In the genomic region with DNA sequence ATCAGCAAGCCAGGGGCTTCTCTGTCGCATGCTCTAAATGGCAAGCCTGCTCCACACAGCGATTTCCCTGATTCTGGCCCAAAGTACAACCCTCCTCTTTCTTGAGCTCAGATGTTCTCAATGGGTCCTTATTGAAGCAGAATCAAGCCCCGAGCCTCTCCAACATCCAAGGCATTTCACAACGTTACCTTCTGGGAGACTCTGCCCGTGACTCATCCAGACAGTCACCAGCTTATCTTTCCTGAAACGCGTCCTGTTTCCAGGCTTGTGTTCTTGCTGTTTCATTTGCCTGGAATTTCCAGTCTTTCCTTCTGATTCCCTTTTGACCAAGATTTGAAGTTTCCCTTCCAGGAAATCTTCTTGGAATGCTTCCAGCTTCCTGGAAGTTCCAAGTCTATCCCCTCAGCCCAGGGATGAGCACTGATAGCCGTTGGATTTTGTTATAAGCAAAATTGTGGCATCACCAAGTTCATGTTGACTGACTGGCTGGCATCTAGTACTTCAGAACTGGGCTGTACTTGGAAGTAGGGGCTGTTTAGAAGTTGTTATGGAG, we compare ENCODE assay signal across 9 mouse cellular contexts. TPM values are rescaled to one million over a fixed set of nuclear protein-coding genes. Genes with fewer than 3 reads are reported as not detected.
DNase-seq lines count a peak whose midpoint lies in the region; ATAC-seq and TF ChIP-seq lines count a peak whose summit lies in the region.
"Had no signal": no experiment of that assay in that cellular context is flagged by ENCODE, and none has a peak within 500 bp of the region (broad histone marks: within the 10 kb centered on the region; RNA-seq: fewer than 3 reads in every experiment).

No protein-coding gene starts in this region.

- peak; percentile 84 for TF ChIP-seq EP300 in lung, postnatal 0 days (IDR thresholded peaks at IDR 0.05)

- no peak for DNase-seq in lung, postnatal 4 days
- DNase-seq in hindbrain, embryonic 11.5 days (ENCODE audit: low spot score): no peak
- DNase-seq in lung, postnatal 0 days (ENCODE audit: low spot score): peak; percentile 64
- DNase-seq in spleen, adult 18-20 months: no peak
- no peak for DNase-seq in thymus, adult 18-20 months

- no peaks in the 10 kb centered on the region for H3K27me3 ChIP-seq in lung, embryonic 15.5 days
- no peaks in the 10 kb centered on the region for H3K27me3 ChIP-seq in embryonic facial prominence, embryonic 12.5 days
- no peaks in the 10 kb centered on the region for H3K27me3 ChIP-seq in hindbrain, embryonic 11.5 days (ENCODE audit: control insufficient read depth, insufficient read depth, low read length)
- no peaks in the 10 kb centered on the region for H3K27me3 ChIP-seq in lung, postnatal 0 days (replicated peaks; ENCODE audit: insufficient read depth, low read length)

- WGBS in lung, embryonic 15.5 days: 11% methylated on average over 8 of the region's 8 CpGs
- WGBS in embryonic facial prominence, embryonic 12.5 days: 36% methylated on average over 8 of the region's 8 CpGs
- 44% methylated on average over 8 of the region's 8 CpGs for WGBS in hindbrain, embryonic 11.5 days
- 15% methylated on average over 8 of the region's 8 CpGs for WGBS in lung, postnatal 0 days

- no peaks in the 10 kb centered on the region for H3K9me3 ChIP-seq in lung, embryonic 15.5 days
- H3K9me3 ChIP-seq in embryonic facial prominence, embryonic 12.5 days: no peaks in the 10 kb centered on the region
- H3K9me3 ChIP-seq in hindbrain, embryonic 11.5 days (ENCODE audit: control insufficient read depth, low read length): no peaks in the 10 kb centered on the region
- no peaks in the 10 kb centered on the region for H3K9me3 ChIP-seq in lung, postnatal 0 days (ENCODE audit: low read length)

- H3K4me2 ChIP-seq in lung, embryonic 15.5 days: peak overlapping the region; percentile 55
- peak overlapping the region; percentile 55 for H3K4me2 ChIP-seq in embryonic facial prominence, embryonic 12.5 days (replicated peaks)
- peak overlapping the region; percentile 61; the same call in 1 of the 2 replicates for H3K4me2 ChIP-seq in hindbrain, embryonic 11.5 days (replicated peaks; ENCODE audit: low read depth, low read length)
- peak overlapping the region; percentile 65 for H3K4me2 ChIP-seq in lung, postnatal 0 days (replicated peaks; ENCODE audit: low read depth, low read length)

- peak overlapping the region; percentile 37 for H3K4me3 ChIP-seq in lung, embryonic 15.5 days
- peak overlapping the region; percentile 34 for H3K4me3 ChIP-seq in embryonic facial prominence, embryonic 12.5 days
- H3K4me3 ChIP-seq in hindbrain, embryonic 11.5 days (ENCODE audit: low read depth, low read length): no peak overlapping the region
- H3K4me3 ChIP-seq in lung, postnatal 0 days (ENCODE audit: low read depth, low read length): peak overlapping the region; percentile 39; the same call in 1 of the 2 replicates

- H3K4me1 ChIP-seq in lung, embryonic 15.5 days: peaks cover 30% of the 10 kb centered on the region
- peaks cover 8% of the 10 kb centered on the region for H3K4me1 ChIP-seq in embryonic facial prominence, embryonic 12.5 days
- H3K4me1 ChIP-seq in hindbrain, embryonic 11.5 days (replicated peaks; ENCODE audit: control insufficient read depth, insufficient read depth, low read length): peaks cover 9% of the 10 kb centered on the region
- 0 out of 2 replicates have a peak, but pooled peaks cover 14% of the 10 kb centered on the region for H3K4me1 ChIP-seq in lung, postnatal 0 days (ENCODE audit: insufficient read depth, low read depth, low read length)

- ATAC-seq in lung, embryonic 15.5 days (ENCODE audit: borderline replicate concordance, extremely low read depth, low FRiP score, low TSS enrichment): no peak
- ATAC-seq in embryonic facial prominence, embryonic 12.5 days (ENCODE audit: insufficient number of reproducible peaks, insufficient read depth, low FRiP score, low TSS enrichment): no peak
- ATAC-seq in hindbrain, embryonic 11.5 days (ENCODE audit: low FRiP score): no peak
- peak; percentile 44; the same call in 1 of the 2 replicates for ATAC-seq in lung, postnatal 0 days
- no peak for ATAC-seq in CD4-positive, CD25-positive, alpha-beta regulatory T cell, adult 4 months

- no peak for TF ChIP-seq CTCF in lung, postnatal 0 days (IDR thresholded peaks at IDR 0.05)

- no peak overlapping the region for H3K9ac ChIP-seq in lung, embryonic 15.5 days
- H3K9ac ChIP-seq in embryonic facial prominence, embryonic 12.5 days: no peak overlapping the region
- no peak overlapping the region; the same call in 1 of the 2 replicates for H3K9ac ChIP-seq in hindbrain, embryonic 11.5 days (ENCODE audit: low read depth, low read length)
- H3K9ac ChIP-seq in lung, postnatal 0 days (replicated peaks; ENCODE audit: low read depth): no peak overlapping the region

- H3K36me3 ChIP-seq in lung, embryonic 15.5 days: no peaks in the 10 kb centered on the region
- H3K36me3 ChIP-seq in embryonic facial prominence, embryonic 12.5 days: no peaks in the 10 kb centered on the region
- H3K36me3 ChIP-seq in hindbrain, embryonic 11.5 days (ENCODE audit: control insufficient read depth, insufficient read depth, low read length): no peaks in the 10 kb centered on the region
- H3K36me3 ChIP-seq in lung, postnatal 0 days (ENCODE audit: insufficient read depth, low read length): no peaks in the 10 kb centered on the region

- H3K27ac ChIP-seq in lung, embryonic 15.5 days: peak overlapping the region; percentile 80
- H3K27ac ChIP-seq in embryonic facial prominence, embryonic 12.5 days: peak overlapping the region; percentile 36; the same call in 1 of the 2 replicates
- no peak overlapping the region for H3K27ac ChIP-seq in hindbrain, embryonic 11.5 days (ENCODE audit: low read depth, low read length)
- peak overlapping the region; percentile 74 for H3K27ac ChIP-seq in lung, postnatal 0 days (ENCODE audit: low read length)
- H3K27ac ChIP-seq: macrophage had no signal

RNA-seq across cellular contexts. Expression of a gene that starts 28.7 kb away (rescaled TPM):
- 13.2 and 14.1 TPM in 2 replicates for polyA plus RNA-seq in lung, embryonic 15.5 days (2015; fragmentation: Nextera tagmentation; extraction: Ambion mirVana)
- polyA plus RNA-seq in embryonic facial prominence, embryonic 12.5 days (2016; fragmentation: Nextera tagmentation; extraction: Ambion mirVana): 25.4 and 26.0 TPM in 2 replicates
- 5.5 and 7.1 TPM in 2 replicates for polyA plus RNA-seq in hindbrain, embryonic 11.5 days (2014; fragmentation: Nextera tagmentation; extraction: Ambion mirVana)
- 13.4 and 15.3 TPM in 2 replicates for polyA plus RNA-seq in lung, postnatal 0 days (2015; fragmentation: Nextera tagmentation; extraction: Ambion mirVana)
- under 1 TPM in 1 of 2 experiments, not detected in 1; 0.11 TPM for polyA plus RNA-seq in CD4-positive, CD25-positive, alpha-beta regulatory T cell, adult 4 months (2017; shearing (Covaris generic))
